Mouse (Mus musculus) C2C12 (cell line): Measurements from ENCODE around the gene Il10. TPM values are rescaled to one million over a fixed set of nuclear protein-coding genes. Genes with fewer than 3 reads are reported as not detected.

Experiments used
- H3K27me3 ChIP-seq: one replicate; pipeline ENCODE4 v1.6.1; 2011; ENCODE audit not compliant: control insufficient read depth, insufficient read depth, insufficient read length
- H3K36me3 ChIP-seq: one replicate; pipeline ENCODE4 v1.6.1; 2011; ENCODE audit not compliant: control insufficient read depth, insufficient read depth
- H3K4me3 ChIP-seq: one replicate; pipeline ENCODE4 v1.5.1; 2011; ENCODE audit warnings: mild to moderate bottlenecking, control low read depth; ENCODE audit not compliant: poor library complexity, insufficient read depth, severe bottlenecking
- H3K79me2 ChIP-seq: one replicate; pipeline ENCODE4 v1.6.1; 2011; ENCODE audit not compliant: control insufficient read depth, insufficient read depth
- H3K79me3 ChIP-seq: one replicate; pipeline ENCODE4 v1.6.1; 2011; ENCODE audit warnings: low read depth, control low read depth
- H3ac ChIP-seq: one replicate; pipeline ENCODE3; 2011; ENCODE audit warnings: low read depth; ENCODE audit not compliant: control insufficient read depth, insufficient read length
- CEBPB ChIP-seq: IDR thresholded peaks from one replicate; pipeline ENCODE4 v1.6.1; 2011; ENCODE audit warnings: low read depth, mild to moderate bottlenecking, control low read depth, moderate library complexity
- CTCF ChIP-seq: IDR thresholded peaks from one replicate; pipeline ENCODE4 v1.5.1; 2011; ENCODE audit not compliant: control insufficient read depth, insufficient read depth, insufficient read length
- FOSL1 ChIP-seq: IDR thresholded peaks from one replicate; pipeline ENCODE4 v1.8.0; 2011; ENCODE audit warnings: mild to moderate bottlenecking, low read length; ENCODE audit not compliant: poor library complexity, insufficient read depth, severe bottlenecking
- MAX ChIP-seq: IDR thresholded peaks from one replicate; pipeline ENCODE4 v1.6.1; 2011; ENCODE audit warnings: mild to moderate bottlenecking, control low read depth
- MYOD1 ChIP-seq: IDR thresholded peaks from one replicate; pipeline ENCODE4 v1.6.1; 2011; ENCODE audit warnings: low read depth; ENCODE audit not compliant: control insufficient read depth, insufficient read length
- MYOG ChIP-seq: IDR thresholded peaks from one replicate; pipeline ENCODE4 v1.6.1; 2011; ENCODE audit not compliant: control insufficient read depth, insufficient read length; ENCODE audit errors: extremely low read depth
- USF1 ChIP-seq: IDR thresholded peaks from one replicate; pipeline ENCODE4 v1.6.1; 2011; ENCODE audit warnings: low read depth, mild to moderate bottlenecking, control low read depth, moderate library complexity
- polyA plus RNA-seq: library from polyadenylated mRNA; unstranded; fragments of >200 nt; fragmentation: generic; extraction: Trizol; gene quantifications from one replicate; pipeline ENCODE4 v1.2.1, GENCODE M21; 2012; ENCODE audit warnings: missing spikeins

The Il10 gene
- polyA plus RNA-seq, 1 experiment = not detected

- no peaks in the 10 kb centered on the region for H3K36me3 ChIP-seq
- no peaks in the 10 kb centered on the region for H3K79me2 ChIP-seq
- no peak overlapping the region for H3K4me3 ChIP-seq
- H3K79me3 ChIP-seq = no peaks in the 10 kb centered on the region
- no peak overlapping the region for H3ac ChIP-seq
- H3K27me3 ChIP-seq = no peaks in the 10 kb centered on the region
- TF ChIP-seq MAX (no peak), MYOD1 (no peak), USF1 (no peak), CTCF (no peak)
Measured at GRCm38 (mm10) chr1:131010201-131011153, 9.2 kb upstream of the Il10 start.

- H3K36me3 ChIP-seq = no peaks in the 10 kb centered on the region
- no peak overlapping the region for H3ac ChIP-seq
- TF ChIP-seq MYOG (no peak), MAX (no peak), FOSL1 (no peak), CTCF (no peak), USF1 (no peak)
- no peaks in the 10 kb centered on the region for H3K79me3 ChIP-seq
- H3K27me3 ChIP-seq = no peaks in the 10 kb centered on the region
- no peaks in the 10 kb centered on the region for H3K79me2 ChIP-seq
- H3K4me3 ChIP-seq = no peak overlapping the region
Measured at GRCm38 (mm10) chr1:131012494-131012893, 7.2 kb upstream of the Il10 start.

GRCm38 (mm10) chr1:131013926-131014325 is 5.7 kb upstream of the Il10 start:
- Histone ChIP-seq H3K36me3 (no peaks in the 10 kb centered on the region), H3K27me3 (no peaks in the 10 kb centered on the region), H3K79me3 (no peaks in the 10 kb centered on the region), H3ac (no peak overlapping the region), H3K79me2 (no peaks in the 10 kb centered on the region), H3K4me3 (no peak overlapping the region)
- no peak for TF ChIP-seq CEBPB
- TF ChIP-seq FOSL1 = no peak
- no peak for TF ChIP-seq CTCF
- TF ChIP-seq USF1 = no peak
- no peak for TF ChIP-seq MAX
- no peak for TF ChIP-seq MYOG

GRCm38 (mm10) chr1:131015281-131015680 is 4.4 kb upstream of the Il10 start:
- no peaks in the 10 kb centered on the region for H3K36me3 ChIP-seq
- no peak overlapping the region for H3K4me3 ChIP-seq
- TF ChIP-seq MYOG (no peak), USF1 (no peak), FOSL1 (no peak), CEBPB (no peak)
- no peak overlapping the region for H3ac ChIP-seq
- no peaks in the 10 kb centered on the region for H3K79me2 ChIP-seq
- H3K27me3 ChIP-seq = no peaks in the 10 kb centered on the region
- H3K79me3 ChIP-seq = no peaks in the 10 kb centered on the region

GRCm38 (mm10) chr1:131015879-131016278 is 3.8 kb upstream of the Il10 start:
- no peaks in the 10 kb centered on the region for H3K79me3 ChIP-seq
- no peak overlapping the region for H3ac ChIP-seq
- H3K36me3 ChIP-seq = no peaks in the 10 kb centered on the region
- no peak overlapping the region for H3K4me3 ChIP-seq
- H3K27me3 ChIP-seq = no peaks in the 10 kb centered on the region
- TF ChIP-seq MYOG (no peak), MAX (no peak), MYOD1 (no peak), CEBPB (no peak), FOSL1 (no peak), CTCF (no peak), USF1 (no peak)
- H3K79me2 ChIP-seq = no peaks in the 10 kb centered on the region
